Mouse (Mus musculus) kidney, postnatal 36 days (tissue): ENCODE results near the gene Gm6367.
"Not testable (repeated sequence)": the region's sequence is repeated elsewhere in the genome, so short reads cannot be mapped to it uniquely, and the experiment has no call there.

Source experiments
- DNase-seq, 2 experiments: peaks; one replicate each; pipeline ENCODE4 v3.0.0; 2021 to 2022; ENCODE audit warnings: mixed read lengths in 2 of 2

The Gm6367 gene

DNA sequence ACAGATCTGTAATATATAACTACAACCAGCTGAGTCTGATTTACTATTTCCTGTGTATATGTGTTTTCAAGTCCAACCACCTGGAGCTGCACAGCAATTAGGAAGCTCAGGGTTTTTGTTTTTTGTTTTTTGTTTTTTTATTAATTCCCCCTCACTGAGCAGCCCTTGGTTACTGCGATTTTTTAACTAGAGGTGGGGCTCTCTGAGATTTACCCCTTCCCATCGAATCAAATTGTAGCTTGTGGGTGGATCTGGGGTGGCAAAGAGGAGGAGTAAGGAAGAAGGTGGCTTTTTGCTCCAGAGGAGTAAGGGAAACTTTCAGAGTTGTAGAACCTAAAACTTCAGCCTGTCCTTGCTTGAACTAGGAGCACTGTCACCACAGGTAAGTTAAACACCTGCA, at the start of gene Gm6367:
Gm6367 (plus strand) TSS at position 301 of the 400 bp plus-strand sequence.
- not testable (repeated sequence) for DNase-seq
